Mouse (Mus musculus) liver, embryonic 14.5 days (tissue): ENCODE measurements around the gene Rnaseh2a.

Source experiments
- CTCF ChIP-seq: IDR thresholded peaks from 2 replicates; pipeline ENCODE4 v1.5.1; 2016; ENCODE audit warnings: antibody characterized with exemption, low read depth, control low read depth
- EP300 ChIP-seq: IDR thresholded peaks from 2 replicates; pipeline ENCODE4 v1.6.1; 2016; ENCODE audit warnings: antibody characterized with exemption, low read depth

GRCm38 (mm10) chr8:84987903-84988302, 18.3 kb upstream of the Rnaseh2a start:
- no peak for TF ChIP-seq CTCF
- no peak for TF ChIP-seq EP300
